Mouse (Mus musculus) embryo, embryonic 11.5 days (tissue): ENCODE measurements around the gene Snx18.

Experiments
- DNase-seq: peaks from one replicate; pipeline ENCODE4 v3.0.0-alpha.2; 2012; ENCODE audit warnings: low read depth, low spot score

The Snx18 gene

DNA sequence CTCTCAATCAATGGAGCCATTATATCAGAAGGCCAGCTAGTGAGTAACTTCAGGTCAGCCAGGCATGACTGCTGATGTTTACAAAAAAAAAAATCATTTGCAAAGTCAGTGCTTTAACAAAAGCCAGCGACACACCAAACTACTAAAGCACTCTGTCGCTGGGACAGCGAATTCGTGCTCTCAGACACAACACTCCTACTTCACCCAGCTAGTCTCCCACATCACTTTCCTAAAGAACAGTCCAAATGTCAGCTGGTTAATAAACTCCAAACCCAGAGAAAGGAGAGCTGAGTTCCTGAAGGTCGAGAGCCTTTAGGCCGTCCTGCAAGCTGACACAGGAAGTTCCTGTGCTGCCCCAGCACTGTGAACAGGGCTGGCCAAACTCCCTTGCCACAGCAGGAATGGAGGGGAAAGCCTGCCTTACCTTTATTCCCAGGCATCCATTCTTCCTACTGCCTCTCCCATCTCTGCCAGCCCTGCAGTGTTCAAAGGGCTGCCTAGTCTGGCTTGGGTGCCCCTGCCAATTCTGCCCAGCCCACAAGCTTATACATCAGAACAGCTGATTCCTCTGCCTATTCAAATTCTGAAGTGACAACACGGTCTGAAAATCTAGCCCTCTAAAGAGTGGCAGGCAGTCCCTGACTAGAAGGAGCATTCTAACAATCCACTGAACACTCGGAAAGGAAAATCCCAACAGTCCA, 2.2 kb downstream of the Snx18 start:
- no peak for DNase-seq

DNA sequence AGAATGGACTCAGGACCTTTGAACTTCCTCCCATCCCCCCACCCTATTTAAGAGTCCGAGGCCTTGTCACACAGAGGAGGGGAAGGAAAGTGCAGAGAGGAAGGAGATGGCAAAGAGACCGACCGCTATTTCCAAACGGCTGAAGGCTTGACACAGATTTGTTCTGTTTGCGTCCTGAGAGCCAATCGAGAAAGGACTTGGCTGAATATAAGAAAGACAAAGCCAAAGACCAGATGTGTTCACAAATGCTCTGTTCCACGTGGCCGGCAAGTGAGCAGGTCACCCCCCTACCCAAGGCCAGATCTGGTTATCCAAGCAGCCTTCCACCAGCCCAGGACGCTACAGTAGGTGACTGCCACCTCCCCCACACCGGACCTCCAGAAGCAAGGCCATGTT, 2.8 kb downstream of the Snx18 start:
- no peak for DNase-seq

- DNase-seq, result no peak
Observed at GRCm38 (mm10) chr13:113614635-113615545, 3.5 kb downstream of the Snx18 start.

DNA sequence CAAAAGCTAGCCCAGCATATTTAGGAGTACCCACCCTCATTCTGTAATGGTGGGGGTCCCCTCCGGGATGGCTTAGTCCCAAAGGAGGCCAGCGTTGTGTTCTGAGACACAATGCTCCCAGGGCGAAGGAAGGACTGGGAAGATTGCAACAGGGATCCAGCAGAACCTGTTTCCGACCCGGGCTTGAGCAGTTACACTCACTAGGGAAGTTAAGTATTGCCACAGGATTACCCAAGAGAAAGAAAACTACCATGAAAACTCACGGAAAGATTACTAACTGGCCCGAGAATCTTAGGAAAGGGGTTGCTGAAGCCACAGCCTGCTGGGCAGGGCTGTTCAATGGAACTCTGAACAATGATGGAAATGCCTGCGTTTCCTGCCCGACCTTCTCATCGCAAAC, 4.5 kb downstream of the Snx18 start:
- DNase-seq, result no peak

- no peak for DNase-seq
Observed at GRCm38 (mm10) chr13:113613341-113613740, 5.0 kb downstream of the Snx18 start.

- no peak for DNase-seq
Observed at GRCm38 (mm10) chr13:113612141-113612950, 6.0 kb downstream of the Snx18 start.

GRCm38 (mm10) chr13:113610732-113611500, 7.4 kb downstream of the Snx18 start:
- no peak for DNase-seq

GRCm38 (mm10) chr13:113609429-113609828, 8.9 kb downstream of the Snx18 start:
- no peak for DNase-seq

DNA sequence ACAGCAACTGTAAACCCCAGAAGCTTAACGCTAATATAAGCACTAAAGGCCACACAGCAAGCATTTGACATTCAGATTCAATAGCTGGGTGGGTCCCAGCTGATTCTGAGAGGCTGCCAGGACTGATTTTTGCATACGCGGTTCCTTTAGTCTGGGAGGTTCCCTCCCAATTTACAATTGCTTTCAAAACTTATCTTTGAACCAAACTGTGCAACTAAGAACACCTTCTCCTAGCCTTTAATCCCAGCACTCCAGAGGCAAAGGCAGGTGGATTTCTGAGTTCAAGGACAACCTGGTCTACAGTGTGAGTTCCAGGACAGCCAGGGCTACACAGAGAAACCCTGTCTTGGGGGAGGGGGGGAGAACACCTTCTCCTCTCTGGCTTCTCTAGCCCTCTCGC, 10.5 kb downstream of the Snx18 start:
- DNase-seq, result no peak

DNA sequence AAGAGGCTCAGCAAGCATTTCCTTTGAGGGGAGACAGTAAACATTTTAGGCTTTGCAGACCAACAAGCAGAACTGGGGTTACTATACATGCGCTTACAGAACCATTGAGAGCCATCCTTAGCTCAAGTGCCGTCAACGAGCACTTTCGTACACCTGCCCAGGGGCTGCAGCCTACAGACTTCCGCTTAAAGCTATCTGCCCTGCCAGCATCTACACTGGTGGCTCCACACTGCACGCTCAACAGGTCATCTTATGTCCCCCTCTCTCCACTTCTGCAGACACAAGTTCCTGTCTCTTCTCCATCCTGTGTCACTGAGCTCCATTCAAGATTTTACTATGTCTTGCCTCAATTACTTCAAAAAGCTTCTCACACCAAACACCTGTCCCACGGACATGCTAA, 11.0 kb downstream of the Snx18 start:
- no peak for DNase-seq

DNA sequence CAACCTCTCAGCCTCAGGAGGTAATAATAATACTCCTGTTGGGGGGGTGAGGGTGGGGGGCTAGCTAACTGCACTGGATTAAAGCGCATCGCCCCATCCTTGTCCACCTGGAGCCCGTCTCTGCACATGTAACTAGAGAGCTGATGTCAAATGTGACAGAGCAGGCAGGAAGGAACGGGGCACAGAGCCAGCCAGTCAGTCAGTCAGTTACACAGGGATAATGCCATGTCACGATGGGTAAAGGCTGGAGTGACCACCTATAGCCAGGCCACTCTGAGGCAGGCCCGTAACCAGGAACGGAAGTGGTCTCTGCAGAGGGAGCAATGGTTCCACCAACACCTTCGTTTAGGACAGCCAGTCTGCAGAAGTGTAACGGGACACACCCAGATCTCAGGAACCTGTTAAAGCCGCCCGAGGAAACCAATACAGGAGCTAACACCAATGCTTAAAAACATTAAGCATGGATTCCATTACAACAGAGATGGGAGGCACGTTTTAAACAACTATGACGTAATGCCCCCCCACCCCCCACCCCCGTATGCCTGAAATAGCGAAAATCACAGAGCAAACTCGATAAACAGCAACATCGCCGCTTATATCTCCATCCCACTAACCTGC, 11.5 kb downstream of the Snx18 start:
- no peak for DNase-seq

DNA sequence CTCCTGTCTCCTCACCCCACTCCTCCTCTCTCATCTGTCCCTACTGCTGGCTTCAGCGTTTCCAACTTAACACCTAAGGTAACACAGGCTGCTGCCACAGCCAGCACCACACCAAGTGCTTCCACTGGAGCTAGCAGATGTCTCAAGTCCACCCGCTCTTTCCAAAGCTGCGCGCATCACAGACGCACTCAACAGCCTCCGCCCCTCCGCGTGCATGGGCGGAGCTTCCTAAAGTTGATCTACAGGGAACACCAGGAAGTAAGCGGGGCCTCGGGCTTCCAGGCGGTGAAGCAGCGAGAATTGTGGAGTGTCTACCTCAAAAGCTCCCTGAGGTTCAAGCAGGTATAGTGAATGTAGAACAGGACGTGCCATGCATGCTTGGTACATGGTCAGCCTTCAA, 12.2 kb downstream of the Snx18 start:
- no peak for DNase-seq

DNA sequence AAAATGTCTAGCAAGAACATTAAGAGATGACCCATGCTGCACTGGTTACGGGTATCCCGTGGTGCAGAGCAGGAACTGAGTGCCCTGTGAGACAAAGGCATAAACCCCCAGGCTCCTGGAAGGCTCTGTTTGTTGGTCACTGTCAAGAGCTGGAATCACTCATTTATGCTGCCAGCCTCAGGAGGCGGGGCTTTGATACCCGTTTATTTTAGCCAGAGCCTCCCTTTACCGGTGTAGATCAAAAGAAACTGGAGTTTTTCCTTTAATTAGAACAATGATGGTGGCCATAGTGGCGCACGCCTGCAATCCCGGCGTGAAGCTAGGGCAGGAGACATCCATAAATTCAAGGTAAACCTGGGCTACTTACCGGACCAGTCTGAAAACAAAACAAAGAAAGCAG, 12.7 kb downstream of the Snx18 start:
- no peak for DNase-seq

DNA sequence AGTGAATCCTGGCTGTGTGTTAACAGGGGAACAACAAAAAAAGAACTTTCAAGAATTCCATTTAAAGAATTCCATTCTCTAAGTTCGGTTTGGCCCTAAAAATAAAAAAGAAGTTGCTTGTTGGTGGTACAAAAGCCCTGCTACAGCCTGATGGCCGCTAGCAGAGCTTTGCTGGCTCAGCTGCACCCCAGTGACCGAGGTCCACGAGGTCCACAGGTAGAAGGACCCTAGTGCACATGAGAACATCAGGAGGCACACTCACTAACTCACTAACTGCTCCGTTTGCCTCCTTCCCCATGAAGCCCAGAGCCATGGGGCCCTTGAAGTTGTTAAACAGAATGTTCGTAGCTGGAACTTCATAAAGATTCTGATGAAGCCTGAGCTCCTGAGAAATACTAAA, 14.0 kb downstream of the Snx18 start:
- DNase-seq, result no peak

- DNase-seq, result no peak
Observed at GRCm38 (mm10) chr13:113602882-113603342, 15.5 kb downstream of the Snx18 start.

GRCm38 (mm10) chr13:113601831-113602604, 16.3 kb downstream of the Snx18 start:
- DNase-seq, result no peak

DNA sequence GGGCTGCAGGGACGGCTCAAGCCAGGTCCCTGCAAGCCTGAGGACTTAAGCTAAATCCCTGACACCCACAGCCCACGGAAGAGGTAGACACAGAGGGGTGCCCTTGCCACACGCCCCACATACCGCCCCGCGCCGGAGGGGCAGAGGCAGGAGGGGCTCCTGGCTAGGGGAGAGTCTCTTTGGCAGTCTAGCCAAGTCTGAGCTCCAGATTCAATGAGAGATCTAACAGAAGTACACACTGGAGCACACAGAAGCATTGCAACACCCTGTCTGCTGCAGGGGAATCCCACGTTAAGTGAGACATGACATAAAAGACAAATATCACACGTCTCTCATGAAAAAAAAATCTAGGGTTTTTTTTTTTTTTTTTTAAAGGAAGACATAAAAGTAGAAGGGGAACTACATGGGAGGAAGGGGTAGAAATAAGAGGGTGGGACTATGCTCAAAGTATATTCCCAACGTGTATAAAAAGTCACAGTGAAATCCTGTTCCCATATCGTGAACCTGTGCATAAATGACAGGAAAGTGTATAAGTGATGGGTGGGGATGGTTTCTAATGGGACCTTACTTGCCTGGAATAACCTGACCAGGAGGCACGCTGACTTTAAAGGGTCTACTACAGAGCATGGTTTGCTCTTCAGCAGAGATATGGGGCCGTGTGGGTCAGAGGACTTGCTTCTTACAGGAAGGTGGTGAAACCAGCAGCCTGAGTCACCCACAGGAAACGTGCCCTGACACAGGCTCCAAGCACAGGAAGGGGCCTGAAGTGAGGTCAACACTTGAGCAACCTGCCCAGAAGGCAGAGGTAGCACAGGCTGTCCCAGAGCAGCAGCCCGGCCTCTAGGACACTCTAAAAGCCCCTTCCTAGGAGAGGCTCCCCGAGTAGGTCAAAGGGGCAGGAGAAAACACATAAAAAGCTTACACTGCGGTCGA, 17.6 kb downstream of the Snx18 start:
- no peak for DNase-seq

GRCm38 (mm10) chr13:113599701-113600530, 18.4 kb downstream of the Snx18 start:
- DNase-seq, result no peak
